Mouse (Mus musculus) layer of hippocampus, adult 18-20 months (tissue): ENCODE measurements around the gene Rsrc2. TPM values are rescaled to one million over a fixed set of nuclear protein-coding genes. Genes with fewer than 3 reads are reported as not detected.
A peak's percentile ranks its signal among the peaks of the same experiment; 100 is the strongest.
"Not testable (repeated sequence)": the region's sequence is repeated elsewhere in the genome, so short reads cannot be mapped to it uniquely, and the experiment has no call there.

Experiments used
- DNase-seq, 2 experiments: peaks; one replicate each; pipeline ENCODE4 v3.0.0; 2022; ENCODE audit warnings: low spot score in 2 of 2
- long read RNA-seq: library from polyadenylated mRNA; stranded (forward); transcript quantifications from one replicate; pipeline ENCODE4 v2.0.0, GENCODE M21; 2021
- total RNA-seq, 2 experiments: library from RNA; stranded (reverse); gene quantifications; 2 replicates each; pipeline ENCODE4 v1.2.3; 2021

Gene Rsrc2
- total RNA-seq, result 10 to 100 TPM; 97.4 to 99.3 TPM
- long read RNA-seq, transcript Rsrc2-208 (10 exons, 1,595 nt), result major isoform, 38 of 59 reads
- long read RNA-seq, partial matches to known transcripts, result 3 of 59 reads
- long read RNA-seq, other reads (novel, unspliced or antisense), result 13 of 59 reads

GRCm38 (mm10) chr5:123749065-123750064 lies at the start of gene Rsrc2, which contains the start of gene Kntc1:
Rsrc2 (minus strand) TSS chr5:123749414.
Kntc1 (plus strand) TSS chr5:123749716.
- peak; percentile 99 to 100 for DNase-seq

GRCm38 (mm10) chr5:123793081-123793480 lies 43.9 kb upstream of the Rsrc2 start:
- DNase-seq, result no peak

GRCm38 (mm10) chr5:123788976-123789375 lies 39.8 kb upstream of the Rsrc2 start:
- no peak for DNase-seq

GRCm38 (mm10) chr5:123781864-123782263 lies 32.6 kb upstream of the Rsrc2 start:
- DNase-seq, result no peak

GRCm38 (mm10) chr5:123780716-123781115 lies 31.5 kb upstream of the Rsrc2 start:
- DNase-seq, result no peak

- no peak for DNase-seq
These were observed 24.2 kb upstream of the Rsrc2 start for GRCm38 (mm10) chr5:123773441-123773840.

GRCm38 (mm10) chr5:123766455-123766854 lies 17.2 kb upstream of the Rsrc2 start:
- DNase-seq, result not testable (repeated sequence)

- DNase-seq, result no peak
These were observed 16.3 kb upstream of the Rsrc2 start for GRCm38 (mm10) chr5:123765506-123765905.

GRCm38 (mm10) chr5:123748339-123749064 lies 712 bp downstream of the Rsrc2 start:
- no peak for DNase-seq

GRCm38 (mm10) chr5:123747604-123748003 lies 1.6 kb downstream of the Rsrc2 start:
- DNase-seq, result no peak

GRCm38 (mm10) chr5:123746253-123746652 lies 3.0 kb downstream of the Rsrc2 start:
- DNase-seq, result no peak

- no peak for DNase-seq
These were observed 4.9 kb downstream of the Rsrc2 start for GRCm38 (mm10) chr5:123744358-123744757.

- no peak for DNase-seq
These were observed 18.2 kb downstream of the Rsrc2 start for GRCm38 (mm10) chr5:123730981-123731380.

GRCm38 (mm10) chr5:123723816-123724215 lies 25.4 kb downstream of the Rsrc2 start:
- DNase-seq, result not testable (repeated sequence)

- DNase-seq, result peak; percentile 96 to 99
These were observed 28.6 kb downstream of the Rsrc2 start, which contains the start of gene Zcchc8 for GRCm38 (mm10) chr5:123720328-123721311. Zcchc8 (minus strand) TSS chr5:123721100.

GRCm38 (mm10) chr5:123714622-123715021 lies 34.6 kb downstream of the Rsrc2 start:
- no peak for DNase-seq

GRCm38 (mm10) chr5:123713782-123714181 lies 35.4 kb downstream of the Rsrc2 start:
- no peak for DNase-seq

GRCm38 (mm10) chr5:123709571-123709970 lies 39.6 kb downstream of the Rsrc2 start:
- DNase-seq, result no peak

GRCm38 (mm10) chr5:123708598-123708997 lies 40.6 kb downstream of the Rsrc2 start:
- peak; percentile 19 to 76 for DNase-seq

GRCm38 (mm10) chr5:123700625-123701024 lies 48.6 kb downstream of the Rsrc2 start:
- peak; percentile 15 for DNase-seq
